Mouse (Mus musculus): ENCODE data around the gene Scgb1b30.
"Not testable (repeated sequence)": the region's sequence is repeated elsewhere in the genome, so short reads cannot be mapped to it uniquely, and the experiment has no call there.

Gene Scgb1b30

DNA sequence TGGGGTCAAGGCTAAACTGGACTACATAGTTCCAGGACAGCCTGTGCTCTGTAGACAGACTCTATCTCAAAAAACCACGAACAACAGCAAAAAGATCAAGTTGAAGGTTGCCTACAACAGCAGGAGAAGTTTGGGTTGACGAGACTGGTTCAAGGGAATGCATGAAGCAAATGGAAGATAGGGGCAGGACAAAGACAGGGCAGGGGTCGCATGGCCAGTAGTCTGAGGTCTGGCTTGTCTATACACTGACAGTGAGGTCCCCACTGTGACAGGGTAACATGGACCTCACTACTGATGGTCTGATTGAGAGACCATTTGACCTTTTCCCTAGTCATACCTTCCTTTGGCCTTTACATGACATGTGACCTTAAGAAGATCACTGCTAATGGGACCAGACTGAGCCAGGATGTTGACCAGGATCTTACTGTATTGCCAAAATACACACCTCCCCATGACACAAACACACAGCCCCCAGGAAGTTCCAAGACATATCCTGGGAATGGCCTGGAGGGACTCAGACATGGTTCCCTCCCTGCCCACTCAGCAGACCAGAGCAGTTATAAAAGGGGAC is at the start of gene Scgb1b30:
Gene Scgb1b30, plus strand, starts transcription at position 521 of the 571 bp plus-strand sequence.
- POLR2A ChIA-PET = no interaction called here
- CTCF ChIA-PET = no interaction called here

DNA sequence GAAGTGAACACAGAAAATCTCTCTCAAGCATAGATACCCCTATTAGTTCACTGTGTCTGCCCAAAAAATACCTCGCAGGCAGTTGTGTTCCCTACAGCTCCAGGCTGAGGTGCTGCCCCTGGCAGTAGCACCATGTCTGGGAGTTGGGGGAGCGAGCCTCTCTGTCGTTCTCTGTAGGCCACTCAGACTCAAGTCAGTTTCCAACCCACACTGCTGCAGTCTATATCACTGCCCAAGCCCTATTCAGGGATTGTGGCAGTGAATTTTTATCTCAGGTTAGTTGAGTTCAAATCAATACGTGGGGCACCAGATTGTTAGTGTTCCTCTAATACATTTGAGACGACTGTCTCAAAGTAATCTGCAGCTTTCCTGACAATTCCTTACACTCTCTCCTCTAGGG is 27.1 kb upstream of the Scgb1b30 start:
- POLR2A ChIA-PET, CTCF ChIA-PET: not testable (repeated sequence)

DNA sequence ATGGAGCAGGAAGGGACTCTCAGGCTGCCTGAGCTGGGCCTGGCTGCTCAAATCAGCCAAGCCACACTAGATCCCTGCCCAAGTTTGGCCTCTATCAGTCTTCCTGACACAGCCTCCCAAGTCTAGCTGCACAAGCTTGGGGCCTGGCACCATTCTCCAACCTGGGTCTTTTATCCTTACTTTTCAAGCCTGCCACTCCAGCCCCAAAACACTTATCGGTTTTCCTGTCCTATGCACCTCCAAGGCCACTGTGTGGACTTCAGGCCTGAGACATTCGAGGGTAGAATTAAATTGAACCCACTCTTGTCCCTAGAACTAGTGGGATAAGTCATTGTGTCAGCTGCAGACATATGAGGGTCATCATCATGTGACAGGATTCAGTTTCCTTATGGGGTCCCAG is 4.8 kb downstream of the Scgb1b30 start:
- CTCF ChIA-PET = no interaction called here
- POLR2A ChIA-PET = no interaction called here

DNA sequence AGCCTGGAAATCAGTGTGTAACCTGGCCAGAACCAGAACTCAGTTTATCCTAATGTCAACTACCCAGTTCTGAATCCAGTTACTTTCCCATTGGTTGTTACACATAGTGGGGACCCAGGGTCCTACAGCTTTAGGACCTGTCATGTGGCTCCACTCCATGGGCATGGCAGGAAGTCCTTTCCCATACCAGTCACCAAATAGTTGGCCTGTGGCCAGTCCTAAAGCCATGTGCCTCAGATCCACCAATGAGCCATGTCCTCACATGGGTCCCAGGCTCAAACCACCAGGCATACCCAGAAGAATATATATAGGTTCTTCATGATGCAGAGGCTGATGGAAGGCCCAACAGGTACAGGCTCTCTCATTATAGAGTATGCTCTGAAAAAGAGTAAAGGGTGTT is 6.0 kb downstream of the Scgb1b30 start:
- ChIA-PET CTCF (interaction anchor here in 1 of 4 experiments (0.6 kb wide), 1 partner anchor 391 kb away, joined by 3 read pairs; no protein-coding TSS in a partner anchor), POLR2A (no interaction called here)

DNA sequence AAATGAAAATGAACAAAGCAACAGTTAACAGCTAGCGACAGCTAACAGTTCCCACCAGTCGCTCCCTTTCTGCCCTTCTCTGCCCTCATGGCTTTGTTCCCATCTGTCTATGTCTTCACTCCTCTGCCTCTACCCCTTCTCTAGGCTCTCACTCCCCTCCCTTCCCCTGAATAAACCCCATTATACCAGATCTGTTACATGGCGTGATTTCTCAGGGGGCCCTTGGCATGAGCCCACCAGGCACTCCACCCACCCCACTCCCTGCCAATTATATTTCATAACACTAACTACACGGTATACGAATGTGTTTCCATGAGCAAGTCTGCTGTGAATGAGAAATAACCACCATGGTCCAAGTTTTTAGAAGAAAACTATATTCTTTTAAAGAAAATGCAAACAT is 14.0 kb downstream of the Scgb1b30 start:
- CTCF ChIA-PET = no interaction called here
- POLR2A ChIA-PET = interaction anchor here in 1 of 4 experiments (1.4 to 1.5 kb wide), 2 partner anchors 14 to 20 kb away, joined by 3 to 6 read pairs; no protein-coding TSS in a partner anchor

DNA sequence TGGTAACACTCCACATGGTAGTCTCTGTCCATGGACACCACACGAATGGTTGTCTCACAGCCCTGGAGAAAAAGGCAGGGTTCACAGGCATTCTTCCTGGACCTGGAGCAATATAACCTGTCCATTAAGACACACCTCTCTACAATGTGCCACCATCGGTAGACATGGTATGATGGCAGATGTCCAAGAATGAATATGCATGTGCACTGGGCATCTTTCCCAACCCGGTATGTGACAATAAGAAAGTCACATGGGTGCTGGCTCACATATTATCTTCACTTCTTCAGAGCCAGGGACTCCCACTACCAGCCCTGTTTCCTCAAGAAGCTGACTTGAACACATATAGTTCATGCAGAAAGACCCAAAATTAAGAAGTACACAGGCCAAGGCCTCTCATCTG is 21.4 kb downstream of the Scgb1b30 start:
- POLR2A ChIA-PET = no interaction called here

DNA sequence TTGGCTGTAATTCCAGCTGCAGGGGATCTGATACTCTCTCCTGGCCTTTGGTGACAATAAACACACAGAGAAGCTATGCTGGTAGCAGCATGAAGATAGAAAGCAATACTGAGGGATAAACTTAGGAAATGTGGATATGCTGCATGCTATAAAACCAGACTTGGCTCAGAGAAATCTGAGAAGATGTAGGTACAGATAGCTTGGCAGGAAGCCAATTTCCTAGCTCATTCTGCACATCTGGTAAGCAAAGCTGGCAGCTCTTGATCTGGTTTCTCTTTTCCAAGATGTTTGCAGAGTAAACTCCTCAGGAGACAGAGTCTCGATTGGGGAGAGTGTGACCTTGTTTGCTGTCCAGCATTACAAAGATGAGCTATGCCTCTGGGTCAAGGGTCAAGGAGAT is 25.4 kb downstream of the Scgb1b30 start:
- CTCF ChIA-PET = not testable (repeated sequence)
- POLR2A ChIA-PET = interaction anchor here in 2 of 4 experiments (1.2 to 2.0 kb wide), 3 partner anchors 10 to 66 kb away, joined by 6 to 8 read pairs (median 7); no protein-coding TSS in a partner anchor

More for the DNA sequence above, 21.4 kb downstream of the Scgb1b30 start:
- CTCF ChIA-PET = no interaction called here

DNA sequence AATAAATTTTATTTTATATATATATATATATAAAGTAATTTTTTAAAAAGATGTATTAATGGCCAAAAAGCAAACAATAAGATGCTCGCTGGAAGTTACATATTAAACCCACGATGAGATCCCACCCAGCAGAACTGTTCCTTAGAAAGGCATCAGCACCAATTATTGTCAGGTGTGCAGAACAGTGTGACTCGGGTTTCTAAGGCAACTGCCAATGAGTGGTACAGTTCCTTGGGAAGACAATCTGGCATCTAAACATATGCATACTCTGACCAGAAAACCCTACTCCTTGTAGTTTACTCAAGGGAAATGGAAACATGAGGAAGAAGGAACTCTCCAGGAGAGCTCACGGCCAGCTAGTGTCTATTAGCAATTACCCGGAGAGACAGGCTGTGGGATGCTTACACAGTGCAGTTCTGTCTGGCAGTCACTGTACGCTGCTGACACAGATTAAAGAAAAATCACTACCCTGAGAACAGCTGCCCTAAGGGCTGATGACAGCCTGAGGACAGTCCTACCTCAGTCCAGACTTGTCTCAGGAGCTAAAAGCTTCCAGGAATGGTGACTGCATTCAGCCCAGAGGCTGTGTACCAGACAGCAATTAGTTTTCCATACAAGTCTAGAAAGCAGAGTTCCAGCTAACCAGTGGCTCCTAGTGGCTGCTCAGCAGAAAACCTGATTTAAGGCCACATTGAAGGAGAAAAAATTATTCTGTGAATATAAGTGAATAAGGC is 27.9 kb downstream of the Scgb1b30 start:
- ChIA-PET POLR2A (interaction anchor here in 3 of 4 experiments (0.6 to 1.3 kb wide), 7 partner anchors 8 to 88 kb away, joined by 3 to 5 read pairs (median 3); no protein-coding TSS in a partner anchor), CTCF (interaction anchor here in 3 of 4 experiments (0.7 to 1.5 kb wide), 7 partner anchors 10 to 510 kb away, joined by 3 to 6 read pairs (median 3); partner anchors contain the start of gene Wtip (in 1 of the 3))

DNA sequence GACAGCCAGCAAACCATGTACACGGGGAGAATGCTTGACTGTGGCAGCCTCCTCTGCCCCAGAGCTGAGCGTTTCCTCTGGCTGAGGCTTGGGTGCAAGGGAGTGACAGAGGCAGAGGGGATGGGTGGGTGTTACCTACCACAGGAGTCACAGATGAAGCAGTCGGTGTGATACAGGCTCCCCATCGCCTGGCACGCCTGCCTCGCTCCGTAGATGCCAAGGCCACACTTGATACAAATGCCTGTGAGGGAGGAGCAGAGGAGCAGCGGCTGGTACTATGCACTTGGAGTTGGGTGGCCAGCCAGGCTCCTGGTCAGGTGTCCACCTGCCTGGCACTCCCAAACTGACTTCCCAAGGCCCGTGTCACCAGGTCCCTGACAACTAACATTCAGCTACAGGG is 30.1 kb downstream of the Scgb1b30 start:
- CTCF ChIA-PET = interaction anchor here in 1 of 4 experiments (1.3 kb wide), 1 partner anchor 15 kb away, joined by 3 read pairs; no protein-coding TSS in a partner anchor
- POLR2A ChIA-PET = interaction anchor here in 3 of 4 experiments (0.7 to 1.5 kb wide), 4 partner anchors 10 to 544 kb away, joined by 3 to 5 read pairs (median 3); partner anchors contain the start of gene Uba2 (in 1 of the 3)

DNA sequence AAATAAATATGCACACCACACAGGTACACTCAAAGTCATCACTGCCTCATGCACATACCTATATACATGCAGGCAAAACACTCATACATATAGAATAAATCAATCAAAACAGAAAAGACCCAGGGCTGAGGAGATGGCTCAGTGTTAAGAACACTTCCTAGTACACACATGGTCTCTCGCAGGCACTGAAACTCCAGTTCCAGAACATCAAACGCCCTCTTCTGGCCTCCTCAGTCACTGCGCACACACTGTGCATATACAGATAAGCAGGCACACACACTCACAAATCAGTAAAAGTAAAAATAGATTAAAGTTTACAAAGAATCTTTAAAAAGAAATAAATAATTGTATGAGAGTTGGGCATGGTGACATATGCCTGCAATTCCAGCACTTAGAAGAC is 31.1 kb downstream of the Scgb1b30 start:
- ChIA-PET CTCF (interaction anchor here in 2 of 4 experiments (1.3 to 1.6 kb wide), 2 partner anchors 16 to 224 kb away, joined by 3 to 4 read pairs; no protein-coding TSS in a partner anchor), POLR2A (interaction anchor here in 2 of 4 experiments (0.5 to 2.5 kb wide), 11 partner anchors 9 to 595 kb away, joined by 3 to 9 read pairs (median 4); partner anchors contain the start of gene Uba2 (in 1 of the 2))

DNA sequence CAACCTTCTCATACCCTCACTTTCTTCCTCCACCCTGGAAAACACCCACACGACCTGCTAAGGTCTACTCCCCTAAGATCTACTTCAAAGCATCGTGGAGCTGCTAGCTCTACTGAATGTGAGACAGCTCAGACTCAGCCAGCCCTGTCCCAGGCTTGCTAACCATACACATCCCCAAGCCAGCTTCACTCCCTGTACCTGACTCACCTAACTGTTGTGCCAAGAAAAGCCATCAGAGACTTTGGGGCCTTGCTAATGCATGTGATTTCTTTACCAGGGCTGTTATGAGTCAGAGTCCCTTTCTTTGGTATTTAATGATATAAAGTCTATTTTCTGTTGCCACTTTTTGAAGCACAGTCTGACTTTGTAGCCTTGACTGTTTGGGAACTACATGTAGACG is 35.9 kb downstream of the Scgb1b30 start:
- CTCF ChIA-PET = no interaction called here
- POLR2A ChIA-PET = interaction anchor here in 2 of 4 experiments (0.6 to 3.6 kb wide), 17 partner anchors 9 to 258 kb away, joined by 3 to 22 read pairs (median 5); partner anchors contain the start of gene Uba2 (in 2 of the 2)

DNA sequence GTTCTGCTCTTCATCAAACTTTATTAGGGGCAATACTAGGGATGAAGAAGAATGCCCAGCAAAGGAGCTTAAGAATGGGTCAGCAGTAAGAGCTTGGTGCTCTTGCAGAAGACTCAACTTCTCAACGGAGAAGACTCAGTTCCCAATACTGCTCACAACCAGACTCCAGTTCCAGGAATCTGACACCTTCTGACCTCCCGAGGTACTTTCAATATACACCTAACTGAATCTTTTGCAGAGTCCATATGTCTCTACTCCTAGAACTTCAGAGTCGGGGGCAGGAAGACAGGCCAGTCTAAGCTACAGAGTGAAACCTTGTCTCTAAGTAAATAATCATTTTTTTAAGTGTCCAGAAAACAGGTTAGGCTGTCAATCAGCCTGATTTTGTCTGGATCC is 36.7 kb downstream of the Scgb1b30 start:
- ChIA-PET CTCF (no interaction called here), POLR2A (interaction anchor here in 3 of 4 experiments (0.5 to 3.6 kb wide), 17 partner anchors 8 to 539 kb away, joined by 3 to 22 read pairs (median 4); partner anchors contain the start of gene Uba2 (in 2 of the 3))

DNA sequence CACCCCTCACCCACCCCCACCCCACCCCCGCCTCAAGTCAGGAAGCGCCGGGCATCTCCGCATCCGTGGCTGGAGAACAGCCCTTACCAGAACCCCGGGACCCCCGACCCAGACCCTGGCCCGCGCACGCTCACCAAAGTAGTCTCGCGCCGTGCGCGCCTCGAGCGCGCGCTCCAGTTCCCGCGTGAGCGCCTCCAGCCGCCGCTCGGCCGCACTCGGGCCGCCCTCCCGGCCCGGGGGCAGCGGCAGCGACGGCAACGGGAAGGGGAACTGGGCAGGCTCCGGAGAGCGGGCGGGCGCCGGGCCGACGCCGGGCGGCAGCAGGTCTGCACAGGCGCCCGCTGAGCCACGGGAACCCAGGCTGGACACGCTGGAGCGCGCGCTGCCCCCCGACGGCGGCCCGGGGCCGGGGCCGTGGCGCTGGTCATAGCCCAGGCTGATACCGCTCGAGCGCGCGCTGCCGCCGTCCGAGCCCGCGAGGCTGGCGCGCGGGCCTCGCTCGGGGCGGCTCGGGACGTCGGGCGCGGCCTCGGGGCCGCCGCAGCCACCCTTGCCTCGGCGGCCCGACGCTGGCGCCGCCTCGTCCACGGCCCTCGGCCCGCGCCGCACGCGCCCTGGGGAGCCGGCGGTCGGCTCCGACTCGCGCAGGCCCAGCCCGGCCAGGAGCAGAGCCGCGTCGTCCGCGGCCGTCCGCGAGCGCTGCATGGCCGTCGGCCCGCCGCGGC is 37.3 kb downstream of the Scgb1b30 start:
- CTCF ChIA-PET = interaction anchor here in 1 of 4 experiments (0.6 kb wide), 1 partner anchor 9 kb away, joined by 4 read pairs; no protein-coding TSS in a partner anchor
- POLR2A ChIA-PET = interaction anchor here in 3 of 4 experiments (0.5 to 3.6 kb wide), 17 partner anchors 7 to 537 kb away, joined by 3 to 22 read pairs (median 4); partner anchors contain the start of gene Uba2 (in 2 of the 3)

DNA sequence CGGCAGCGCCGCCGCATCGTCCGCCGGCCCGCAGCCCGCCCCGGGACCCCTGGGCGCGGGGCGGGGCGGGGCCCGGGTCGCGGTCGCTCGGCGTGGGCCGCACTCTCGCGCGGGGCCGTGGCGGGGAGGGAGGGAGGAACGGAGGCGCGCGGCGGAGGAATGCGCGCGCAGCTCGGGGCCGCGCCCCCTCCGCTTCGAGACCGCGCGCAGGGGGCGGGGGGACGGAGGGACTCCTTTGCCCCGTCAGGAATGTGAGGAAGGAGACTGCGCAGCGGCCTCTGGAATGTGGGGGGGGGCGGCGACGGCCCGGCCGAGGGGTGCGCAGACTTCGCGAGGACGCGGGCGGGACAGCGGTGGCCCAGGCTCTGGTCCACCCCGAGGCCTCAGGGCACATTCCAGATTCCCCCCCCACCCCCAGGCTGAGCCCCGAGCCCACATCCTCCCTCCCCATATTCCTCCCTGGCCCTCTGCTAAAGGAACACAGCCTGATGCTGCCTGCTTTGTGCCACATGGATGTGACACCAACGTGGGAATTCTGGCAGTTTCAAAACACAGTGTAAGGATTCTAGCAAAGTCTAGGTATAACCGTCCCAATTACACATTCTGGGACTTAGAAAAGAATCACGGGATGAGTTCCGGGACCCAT is 38.0 kb downstream of the Scgb1b30 start, which contains the start of gene Wtip:
Gene Wtip, minus strand, starts transcription at position 152 of the 646 bp plus-strand sequence.
- ChIA-PET POLR2A (interaction anchor here in 2 of 4 experiments (0.6 to 1.0 kb wide), 4 partner anchors 36 to 256 kb away, joined by 3 to 4 read pairs (median 4); partner anchors contain the start of gene Uba2 (in 1 of the 2)), CTCF (interaction anchor here in 1 of 4 experiments (0.6 kb wide), 1 partner anchor 10 kb away, joined by 4 read pairs; no protein-coding TSS in a partner anchor)

DNA sequence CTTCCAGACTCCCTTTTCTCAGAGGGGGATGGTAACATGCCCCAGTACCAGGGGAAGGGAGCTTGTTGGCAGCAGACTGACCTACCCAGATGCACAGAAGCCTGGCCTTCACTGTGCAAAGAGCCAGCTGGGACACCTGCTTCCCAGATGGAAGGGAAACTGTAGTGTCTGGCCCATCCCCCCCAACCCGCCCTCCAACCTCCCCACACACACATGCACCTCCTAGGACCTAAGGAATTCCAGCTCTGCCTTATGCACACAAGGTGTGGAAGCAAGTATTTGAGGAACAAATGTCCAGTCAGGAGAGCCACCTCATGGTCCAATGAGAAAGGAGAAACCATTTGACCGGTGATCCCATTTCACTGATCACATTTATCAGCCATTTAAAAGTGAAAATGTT is 39.1 kb downstream of the Scgb1b30 start:
- CTCF ChIA-PET = no interaction called here
- POLR2A ChIA-PET = interaction anchor here in 3 of 4 experiments (0.5 to 1.9 kb wide), 9 partner anchors 8 to 100 kb away, joined by 3 to 5 read pairs (median 4); partner anchors contain the start of genes Pdcd2l (in 1 of the 3) and Uba2 (in 1 of the 3)

DNA sequence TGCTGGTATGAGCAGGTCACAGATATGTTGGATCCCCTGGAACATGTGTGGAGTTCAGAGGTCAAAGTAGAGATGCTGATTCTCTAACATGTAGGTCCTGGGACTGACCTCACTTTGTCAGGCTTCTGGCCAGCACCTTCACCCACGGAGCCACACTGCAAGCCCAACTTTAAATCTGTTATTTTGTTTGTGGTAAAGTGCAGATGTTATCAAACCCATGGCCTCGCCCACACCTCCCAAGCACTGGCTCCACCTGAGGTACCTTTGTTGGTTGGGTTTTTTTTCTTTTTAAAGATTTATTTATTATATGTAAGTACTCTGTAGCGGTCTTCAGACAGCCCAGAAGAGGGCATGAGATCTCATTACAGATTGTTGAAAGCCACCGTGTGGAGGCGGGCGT is 44.3 kb downstream of the Scgb1b30 start:
- POLR2A ChIA-PET = interaction anchor here in 1 of 4 experiments (0.6 to 3.7 kb wide), 13 partner anchors 9 to 163 kb away, joined by 3 to 22 read pairs (median 4); partner anchors contain the start of gene Pdcd2l
- CTCF ChIA-PET = interaction anchor here in 1 of 4 experiments (0.6 kb wide), 1 partner anchor 87 kb away, joined by 4 read pairs; no protein-coding TSS in a partner anchor

DNA sequence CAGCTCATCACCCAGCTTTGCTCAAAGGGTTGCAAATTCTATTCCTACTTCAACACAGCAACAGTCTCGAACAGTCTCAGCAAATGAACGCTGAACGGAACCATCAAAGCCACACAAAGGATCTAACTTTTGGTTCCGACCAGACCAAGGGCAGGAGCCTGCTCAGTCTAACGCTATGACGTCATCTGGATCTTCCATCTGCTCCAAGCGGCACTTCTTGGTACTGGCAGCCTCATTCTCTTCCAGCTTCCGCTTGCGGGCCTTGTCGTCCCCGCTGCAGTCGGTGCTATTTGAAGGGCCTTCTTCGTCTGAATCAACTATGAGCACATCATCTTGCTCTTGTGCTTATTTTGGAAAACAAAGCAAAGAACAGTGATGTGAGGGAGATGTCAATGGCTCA is 45.9 kb downstream of the Scgb1b30 start:
- CTCF ChIA-PET = interaction anchor here in 1 of 4 experiments (1.0 to 1.1 kb wide), 2 partner anchors 14 to 55 kb away, joined by 3 read pairs; no protein-coding TSS in a partner anchor
- POLR2A ChIA-PET = interaction anchor here (0.6 to 3.7 kb wide), 22 partner anchors 9 to 79 kb away, joined by 3 to 22 read pairs (median 3); partner anchors contain the start of genes Uba2 (in 2 of the 4) and Pdcd2l (in 1 of the 4)

DNA sequence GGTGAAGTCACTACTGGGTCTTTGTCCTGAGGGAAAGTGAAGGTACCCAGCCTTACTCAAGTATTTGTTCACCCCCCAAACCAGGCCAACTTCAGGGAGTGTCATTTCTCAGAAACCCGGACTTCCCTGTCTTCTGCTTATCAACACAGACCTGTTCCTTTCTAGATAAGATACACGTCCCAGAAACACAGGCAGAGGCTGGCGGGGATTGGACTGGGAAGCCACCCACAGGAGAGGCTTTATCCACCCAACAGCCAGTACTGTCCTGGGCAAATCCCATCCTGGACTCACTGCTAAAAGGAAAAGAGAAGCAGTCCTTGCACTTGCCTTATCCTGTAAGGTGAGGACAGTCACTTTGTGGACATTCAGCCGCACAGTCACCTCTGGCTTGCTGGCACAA is 52.0 kb downstream of the Scgb1b30 start:
- ChIA-PET CTCF (interaction anchor here in 1 of 4 experiments (0.6 kb wide), 1 partner anchor 40 kb away, joined by 4 read pairs; no protein-coding TSS in a partner anchor), POLR2A (interaction anchor here in 1 of 4 experiments (0.7 to 1.1 kb wide), 4 partner anchors 9 to 242 kb away, joined by 3 to 5 read pairs (median 4); partner anchors contain the start of gene Uba2)
